Mouse (Mus musculus) urinary bladder, postnatal 10 days (tissue): ENCODE measurements around the gene Paqr7.

Experiments
- DNase-seq: peaks from one replicate; pipeline ENCODE4 v3.0.0; 2022; ENCODE audit warnings: low spot score

The Paqr7 gene

DNA sequence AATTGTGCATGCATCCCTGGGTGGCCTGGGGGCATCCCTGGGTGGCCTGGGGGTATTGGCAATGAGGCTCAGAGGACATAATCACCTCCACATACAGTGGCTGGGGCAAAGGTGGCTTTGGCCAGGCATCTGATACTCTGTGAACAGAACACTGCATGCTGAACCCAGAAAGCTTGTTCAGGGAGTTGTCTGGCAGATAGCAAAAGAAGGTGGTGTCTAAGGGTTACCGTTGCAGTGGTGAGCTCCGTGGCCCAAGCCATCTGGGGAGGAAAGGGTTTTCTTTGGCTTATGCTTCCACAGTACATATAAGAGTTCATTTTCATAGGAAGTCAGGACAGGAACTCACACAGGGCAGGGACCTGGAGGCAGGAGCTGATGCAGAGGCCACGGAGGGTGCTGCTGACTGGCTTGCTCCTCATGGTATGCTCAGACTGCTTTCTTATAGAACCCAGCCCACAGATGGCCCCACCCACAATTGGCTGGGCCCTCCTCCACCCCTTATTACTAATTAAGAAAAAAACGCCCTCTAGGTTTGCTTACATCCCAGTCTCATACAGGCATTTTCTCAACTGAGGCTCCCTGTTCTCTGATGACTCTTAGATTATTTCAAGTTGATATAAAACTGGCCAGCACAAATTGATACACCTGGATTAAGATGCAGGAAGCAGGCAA lies 7.3 kb downstream of the Paqr7 start:
- no peak for DNase-seq

DNA sequence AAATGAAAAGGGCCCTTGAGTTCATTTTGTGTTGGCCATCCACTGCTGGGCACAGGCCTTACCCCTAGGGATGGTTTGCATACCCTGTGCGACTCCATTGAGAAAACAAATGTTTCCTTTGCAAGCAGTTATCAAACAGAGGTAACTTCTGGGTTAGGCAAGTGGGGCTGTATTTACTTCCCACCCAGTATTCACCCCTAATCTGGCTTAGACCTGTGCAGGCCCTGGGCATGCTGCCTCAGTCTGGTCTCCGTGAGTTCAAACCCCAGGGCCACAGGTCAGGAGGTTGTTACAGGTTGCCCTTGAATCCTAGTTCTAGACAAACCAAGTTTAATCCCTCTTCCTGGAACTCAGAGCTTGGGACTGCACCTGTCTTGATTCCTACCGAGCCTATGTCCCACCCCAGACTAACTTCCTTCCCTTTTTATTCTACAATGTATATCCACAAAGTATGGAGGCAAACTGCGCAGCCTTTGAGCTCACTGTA lies 8.8 kb downstream of the Paqr7 start:
- DNase-seq: no peak

DNA sequence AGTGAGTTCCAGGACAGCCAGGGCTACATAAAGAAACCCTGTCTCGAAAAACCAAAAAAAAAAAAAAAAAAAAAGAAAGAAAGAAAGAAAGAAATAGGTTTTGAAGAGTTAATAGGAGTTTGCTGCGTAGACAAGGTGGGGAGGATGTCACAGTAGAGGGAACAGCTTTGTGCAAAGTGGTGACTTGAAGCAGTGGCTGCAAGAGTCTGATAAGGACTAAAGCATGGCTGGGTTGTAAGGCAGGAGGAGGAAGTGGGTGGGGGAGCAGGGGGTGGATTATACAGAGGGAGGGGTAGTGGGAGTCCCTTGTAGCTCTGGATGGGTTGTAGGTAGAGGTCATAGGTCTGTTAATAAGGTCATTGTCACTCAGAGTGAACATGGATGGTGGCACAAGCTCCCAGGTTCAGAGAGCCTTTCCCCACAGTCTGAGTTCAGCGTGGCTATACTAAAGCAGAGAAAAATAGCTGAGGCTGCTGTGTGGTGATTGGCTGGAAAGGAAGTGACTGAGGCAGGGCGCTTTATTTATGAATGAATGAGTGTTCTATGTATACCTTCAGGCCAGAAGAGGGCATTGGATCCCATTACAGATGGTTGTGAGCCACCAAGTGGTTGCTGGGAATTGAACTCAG lies 9.6 kb downstream of the Paqr7 start:
- no peak for DNase-seq

DNA sequence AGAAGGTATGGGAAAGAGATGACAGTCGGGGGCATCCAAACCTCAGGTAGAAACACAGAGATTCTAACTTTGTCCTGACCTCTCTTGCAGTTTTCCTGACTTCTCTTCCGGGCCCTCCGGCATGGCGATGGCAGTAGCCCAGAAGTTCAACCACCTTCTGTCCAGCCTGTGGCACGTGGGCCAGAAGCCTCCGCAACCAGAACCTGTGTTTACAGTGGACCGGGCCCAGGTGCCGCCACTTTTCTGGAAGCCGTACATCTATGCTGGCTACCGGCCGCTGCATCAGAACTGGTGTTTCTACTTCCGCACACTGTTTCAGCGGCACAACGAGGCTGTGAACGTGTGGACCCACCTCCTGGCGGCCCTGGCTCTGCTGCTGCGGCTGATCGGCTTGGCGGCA lies 10.2 kb downstream of the Paqr7 start:
- DNase-seq: no peak

DNA sequence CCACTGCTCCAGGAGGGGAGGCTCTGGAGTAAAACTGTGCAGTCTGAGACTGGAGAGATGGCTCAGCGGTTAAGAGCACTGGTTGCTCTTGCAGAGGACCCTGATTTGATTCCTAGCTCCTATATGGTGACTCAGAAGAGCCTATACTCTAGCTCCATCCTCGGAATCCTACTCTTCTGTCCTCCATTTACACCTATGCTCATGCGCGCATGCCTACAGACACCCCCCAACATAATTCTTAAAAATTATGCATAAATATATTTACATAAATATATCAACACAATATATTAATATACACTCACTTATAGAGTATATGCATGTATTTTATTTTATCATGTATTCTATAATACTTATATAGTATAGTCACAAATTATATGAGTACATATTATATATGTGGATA lies 13.9 kb downstream of the Paqr7 start:
- DNase-seq: no peak

DNA sequence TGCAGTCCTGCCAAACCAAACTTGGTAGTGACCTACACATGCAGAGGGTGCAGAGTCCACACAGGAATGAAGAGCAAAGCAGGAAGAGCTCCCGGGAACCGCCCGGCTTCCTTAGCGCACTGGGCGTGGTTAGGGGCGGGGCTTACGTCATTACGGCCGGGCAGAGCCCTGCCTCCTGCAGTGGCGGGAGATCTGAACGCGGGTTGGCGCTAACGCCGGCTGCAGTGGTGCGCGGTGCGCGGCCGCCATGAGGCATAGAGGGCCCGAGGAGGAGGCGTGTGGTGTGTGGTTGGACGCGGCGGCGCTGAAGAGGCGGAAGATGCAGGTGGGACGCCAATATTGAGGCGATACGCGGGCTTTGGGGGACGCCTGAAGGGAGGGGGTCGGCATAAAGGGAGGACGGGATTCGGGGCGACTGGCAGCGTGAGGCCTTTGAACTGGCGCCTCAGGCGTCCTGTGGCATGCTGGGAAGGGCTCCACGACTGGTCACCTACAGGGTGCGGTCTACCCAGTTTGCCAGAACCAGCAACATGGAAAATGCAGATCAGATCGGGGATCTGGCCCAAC lies 14.4 kb downstream of the Paqr7 start, which contains the start of gene Aunip:
TSS of gene Aunip (plus strand) at position 155 of the 567 bp plus-strand sequence.
- peak; percentile 51 for DNase-seq

DNA sequence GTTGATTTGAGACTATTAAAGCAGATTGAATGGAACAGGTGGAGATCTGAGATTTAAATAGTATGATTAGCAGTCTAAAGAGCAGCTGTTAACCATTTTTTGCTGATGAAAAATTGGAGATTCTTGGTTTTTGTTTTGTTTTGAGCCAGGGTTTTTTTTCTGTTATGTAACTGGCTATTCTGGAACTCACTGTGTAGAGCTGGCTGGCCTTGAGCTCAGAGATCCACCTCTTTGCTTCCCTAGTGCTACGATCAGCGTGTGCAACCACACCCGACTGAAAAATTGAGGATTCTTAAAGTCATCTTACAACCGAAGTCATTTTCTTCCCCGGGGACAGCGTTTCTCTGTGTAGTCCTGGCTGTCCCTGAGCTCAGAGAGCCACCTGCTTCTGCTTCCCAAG lies 15.2 kb downstream of the Paqr7 start:
- DNase-seq: no peak

DNA sequence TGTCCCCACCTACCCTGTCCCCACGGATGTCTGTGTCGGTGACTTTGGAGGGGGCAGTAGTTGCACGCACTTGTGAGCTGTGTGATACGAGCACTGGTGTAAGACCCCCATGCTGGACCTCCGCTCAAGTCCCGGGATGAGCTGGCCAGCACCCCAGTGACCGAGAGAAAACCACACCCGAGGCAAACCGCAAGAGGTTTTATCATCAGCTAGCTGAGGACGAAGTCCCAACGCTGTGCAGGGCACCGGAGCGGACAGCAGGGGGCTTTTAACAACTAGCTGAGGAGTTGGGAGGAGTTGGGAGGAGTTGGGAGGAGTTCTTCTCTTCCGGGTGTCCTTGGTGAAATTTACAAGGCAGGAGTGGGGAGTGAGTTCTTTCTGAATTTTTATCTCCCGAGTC lies 16.3 kb downstream of the Paqr7 start:
- no peak for DNase-seq

DNA sequence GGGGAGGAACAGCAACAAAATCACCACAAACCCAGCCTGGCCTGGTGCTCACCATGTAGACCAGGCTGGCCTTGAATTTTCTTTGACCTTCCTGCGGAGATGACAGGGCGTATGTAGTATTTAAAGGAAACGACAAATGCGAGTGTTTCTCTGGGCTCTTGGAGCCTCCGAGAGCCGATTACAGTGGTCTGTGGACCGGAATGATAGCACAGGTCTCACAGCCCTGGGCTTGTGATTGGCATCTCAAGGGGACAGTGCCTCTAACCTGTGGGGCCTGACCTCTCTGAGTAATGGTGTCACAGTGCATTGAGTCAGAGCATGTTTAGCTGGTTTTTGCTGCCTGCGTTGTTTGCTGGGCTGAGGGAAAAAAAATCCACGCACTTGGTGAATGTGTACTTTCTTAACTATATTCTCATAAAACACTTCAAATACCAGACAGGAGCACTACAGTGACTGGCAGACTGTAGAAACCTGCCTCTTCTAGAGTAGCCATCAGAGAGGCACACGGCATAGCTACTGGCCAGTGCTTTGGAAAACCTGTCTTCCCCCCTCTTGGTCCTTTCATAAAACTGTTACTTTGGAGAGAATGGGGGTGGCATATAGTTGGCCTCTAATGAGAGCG lies 17.9 kb downstream of the Paqr7 start:
- no peak for DNase-seq

DNA sequence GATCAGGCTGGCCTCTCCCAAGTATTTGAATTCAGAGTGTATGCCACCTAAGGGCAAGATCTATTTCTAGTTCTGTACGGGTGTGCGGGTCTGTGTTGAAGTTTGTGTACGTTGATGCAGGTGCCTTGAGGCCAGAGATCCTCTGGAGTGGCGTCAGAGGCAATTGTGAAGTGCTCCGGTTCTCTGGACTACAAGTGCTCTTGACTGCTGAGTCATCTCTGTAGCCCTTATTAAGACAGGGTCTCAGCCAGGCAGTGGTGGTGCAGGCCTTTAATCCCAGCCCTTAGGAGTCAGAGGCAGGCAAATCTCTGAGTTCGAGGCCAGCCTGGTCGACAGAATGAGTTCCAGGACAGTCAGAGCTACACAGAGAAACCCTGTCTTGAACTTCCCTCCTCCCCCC lies 19.1 kb downstream of the Paqr7 start:
- no peak for DNase-seq

DNA sequence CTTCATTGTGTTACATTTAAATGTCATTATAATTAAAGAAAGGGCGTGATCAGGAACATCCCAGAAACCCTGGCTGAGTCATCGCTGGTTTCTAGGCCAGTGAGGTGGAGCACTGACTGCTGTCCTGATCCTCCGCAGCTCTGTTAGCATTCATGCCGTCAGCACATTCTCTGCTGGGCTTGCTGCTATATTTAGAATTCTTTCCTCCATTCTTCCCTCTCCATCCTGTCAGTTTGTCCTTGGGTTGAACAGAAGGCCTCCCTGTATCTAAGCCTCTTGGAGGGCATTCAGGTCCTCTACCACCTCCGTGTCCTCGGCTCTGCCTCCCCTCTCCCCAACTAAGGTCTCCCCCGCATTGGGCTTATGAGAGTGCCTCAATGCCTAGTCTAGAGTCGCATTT lies 20.5 kb downstream of the Paqr7 start:
- DNase-seq: no peak

DNA sequence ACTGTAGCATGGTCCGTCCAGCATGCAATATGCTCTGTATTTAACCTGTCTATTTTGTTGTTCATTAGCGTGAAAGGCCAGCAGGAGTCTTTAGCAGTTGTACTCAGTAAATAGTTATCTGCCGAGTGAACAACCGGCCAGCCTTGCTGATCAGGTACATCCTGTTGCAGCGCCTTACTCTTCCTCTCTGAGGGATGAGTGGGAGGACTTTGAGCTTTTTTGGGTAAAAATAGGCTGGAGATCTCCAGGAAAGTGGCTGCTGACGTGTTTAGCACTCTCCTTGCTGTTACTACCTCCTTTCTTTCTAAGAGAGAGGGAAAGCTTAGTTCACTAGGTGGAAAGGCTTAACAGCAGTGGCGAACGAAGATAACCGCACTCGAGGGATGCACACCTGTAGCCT lies 21.2 kb downstream of the Paqr7 start:
- no peak for DNase-seq

DNA sequence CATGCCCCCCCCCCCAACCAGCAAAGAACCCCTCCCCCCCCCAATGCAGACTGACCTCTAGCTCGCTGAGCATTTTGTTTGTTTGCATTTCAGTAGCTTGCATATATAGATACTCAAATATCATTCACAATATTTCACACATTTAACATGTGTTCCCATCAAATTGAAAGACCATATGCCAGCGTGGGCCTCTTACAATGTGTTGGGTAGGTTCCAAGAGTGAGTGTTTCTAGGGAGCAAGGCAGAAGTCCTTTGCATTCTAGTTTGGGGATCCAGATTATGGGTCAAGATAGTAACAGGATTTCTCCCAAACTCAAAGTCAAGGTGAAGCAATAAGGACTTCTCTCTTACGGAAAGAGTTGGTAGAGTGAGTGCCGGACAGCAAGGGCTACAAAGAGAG lies 22.0 kb downstream of the Paqr7 start:
- DNase-seq: no peak

DNA sequence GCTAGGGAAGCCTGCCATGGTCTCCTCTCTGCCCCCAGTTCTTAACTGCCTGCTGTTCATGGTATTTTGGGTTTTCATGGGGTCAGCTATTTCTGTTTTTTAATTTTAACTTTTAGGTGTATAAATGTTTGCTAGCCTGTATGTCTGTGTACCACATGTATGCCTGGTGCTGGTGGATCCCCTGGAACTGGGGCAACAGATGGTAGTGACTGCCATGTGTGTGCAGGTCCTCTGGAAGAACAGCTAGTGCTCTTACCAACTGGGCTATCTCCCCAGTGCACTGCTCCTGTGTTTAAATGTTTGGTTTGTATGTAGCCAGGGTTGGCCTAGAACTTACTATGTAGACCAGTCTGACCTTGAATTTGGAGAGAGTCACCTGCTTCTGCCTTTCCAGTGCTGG lies 22.8 kb downstream of the Paqr7 start:
- no peak for DNase-seq

DNA sequence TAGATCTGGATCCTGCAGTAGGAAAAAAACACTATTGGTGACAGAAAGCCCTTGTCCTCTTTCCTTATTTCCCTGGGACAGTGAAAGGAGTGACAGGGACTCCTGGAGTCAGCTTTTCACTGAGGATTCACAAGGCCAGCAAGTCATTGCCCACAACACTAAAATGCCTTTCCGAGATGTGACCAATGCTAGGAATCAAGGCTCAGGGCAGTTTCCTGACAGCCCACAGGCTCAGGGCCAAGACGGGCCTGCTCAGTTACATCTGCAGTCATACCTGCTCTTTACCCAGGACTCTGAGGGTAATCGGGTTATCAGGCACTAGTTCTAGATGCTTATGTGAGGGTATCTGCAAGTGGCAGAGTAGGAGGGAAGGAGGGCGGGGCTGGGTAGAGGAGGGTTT lies 26.9 kb downstream of the Paqr7 start:
- DNase-seq: no peak

DNA sequence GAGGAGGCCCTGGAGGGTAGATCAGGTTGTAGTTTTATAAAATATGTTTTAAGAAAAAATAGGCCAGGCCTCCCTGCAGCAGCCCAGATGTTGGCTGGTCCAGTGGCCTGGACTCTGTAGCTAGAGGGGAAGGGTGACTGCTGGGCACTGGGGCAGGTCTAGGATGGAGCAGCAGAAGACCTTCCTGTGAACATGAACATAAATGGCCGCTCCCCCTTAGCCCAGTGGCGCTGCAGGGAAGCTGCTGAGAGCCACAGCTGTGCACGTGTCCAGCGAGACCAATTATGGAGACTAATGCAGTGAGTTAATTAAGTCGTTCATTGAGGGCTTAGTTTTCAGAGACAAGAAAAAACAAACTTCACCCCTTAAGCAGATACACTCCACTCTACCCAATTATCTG lies 29.3 kb downstream of the Paqr7 start:
- no peak for DNase-seq

DNA sequence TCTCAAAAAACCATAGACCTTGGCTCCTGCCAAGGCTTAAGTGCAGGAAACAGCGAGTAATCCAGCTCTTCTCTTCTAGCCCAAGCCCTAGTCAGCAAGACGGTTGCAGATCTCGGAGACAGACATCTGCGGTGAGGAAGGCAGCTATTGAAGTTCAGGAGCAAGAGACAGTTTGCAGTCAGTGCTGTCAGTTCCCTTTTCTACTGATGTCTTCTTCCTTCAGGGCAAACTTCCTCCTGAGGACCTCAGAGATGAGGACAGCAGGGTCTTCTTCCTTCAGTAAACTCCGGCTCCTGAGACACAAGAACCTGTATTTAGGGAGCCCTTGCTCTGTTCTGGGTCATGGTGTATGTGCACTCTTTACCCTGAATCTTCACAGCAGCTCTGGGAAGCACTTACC lies 29.7 kb downstream of the Paqr7 start:
- no peak for DNase-seq

DNA sequence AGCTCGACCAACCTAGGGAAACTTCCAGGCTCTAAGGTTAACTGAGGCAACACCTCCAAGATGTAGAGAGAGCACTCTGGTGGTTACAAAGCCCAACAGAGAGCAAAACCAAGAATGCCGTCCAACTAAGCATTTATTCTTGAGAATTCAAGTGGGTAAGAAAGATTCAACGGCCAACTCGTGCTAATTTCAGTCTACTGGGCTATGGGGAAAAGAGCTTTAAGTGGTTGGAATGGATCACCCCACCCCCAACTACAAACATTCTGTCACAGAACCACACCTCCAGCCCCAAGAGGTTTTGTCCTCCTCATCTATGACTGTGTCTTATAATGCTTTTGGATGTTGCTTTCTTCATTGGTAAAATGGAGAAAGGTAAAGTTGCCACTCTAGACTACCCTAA lies 36.4 kb downstream of the Paqr7 start:
- no peak for DNase-seq

DNA sequence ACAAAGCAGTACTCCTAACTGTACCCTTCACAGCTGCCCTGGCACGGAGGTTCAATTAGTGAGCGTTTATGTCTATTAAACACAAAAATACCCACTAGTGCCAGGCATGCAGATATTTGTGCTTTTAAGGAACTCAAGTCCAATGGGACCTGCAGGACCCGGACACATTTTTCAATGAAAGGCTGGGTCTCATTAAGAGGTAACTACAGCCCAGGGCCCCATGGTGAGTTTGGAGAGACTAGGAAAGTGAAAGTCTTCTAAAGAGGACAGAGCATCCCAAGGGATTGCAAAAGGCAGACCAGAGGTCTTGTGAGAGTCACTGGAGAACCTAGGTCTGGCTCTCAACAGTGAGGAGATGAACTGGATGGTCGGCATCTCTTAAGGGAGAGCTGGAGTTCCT lies 36.9 kb downstream of the Paqr7 start:
- DNase-seq: no peak

DNA sequence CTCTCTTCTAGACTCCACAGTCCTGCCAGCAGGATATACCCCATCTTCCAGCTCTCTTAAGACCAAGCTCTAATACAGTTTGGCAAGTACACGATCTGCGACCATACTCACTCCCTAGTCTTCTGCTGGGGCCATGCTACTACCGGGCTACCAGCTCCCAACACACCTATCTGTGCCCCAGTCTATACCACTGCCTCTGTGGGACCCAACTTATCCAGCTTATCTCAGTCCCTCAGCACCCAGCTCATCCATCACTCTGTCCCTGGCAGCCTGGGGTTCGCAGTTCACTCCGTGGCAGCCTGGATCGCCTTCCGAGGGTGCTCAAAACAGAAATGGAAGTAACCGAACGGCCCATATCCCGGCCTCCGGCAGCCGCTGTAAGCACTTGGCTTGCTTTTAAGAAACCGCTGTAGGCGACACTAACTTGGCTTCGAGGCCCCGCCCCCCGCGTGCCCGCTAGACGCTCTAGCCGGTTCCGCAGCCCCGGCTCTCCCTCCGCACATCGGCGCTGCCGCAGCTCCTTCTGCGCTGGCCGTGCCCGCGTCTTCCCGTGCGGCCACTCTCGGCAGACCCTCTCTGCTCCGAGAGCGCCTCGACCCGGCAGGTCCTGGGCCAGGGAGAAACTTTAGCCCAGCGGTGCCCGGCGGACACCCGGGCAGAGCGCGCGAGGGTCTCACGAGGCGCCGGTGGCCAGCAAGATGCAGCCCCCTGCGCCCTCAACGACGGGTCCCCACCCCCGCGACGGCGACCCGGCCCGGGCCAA lies 37.8 kb downstream of the Paqr7 start:
- no peak for DNase-seq

DNA sequence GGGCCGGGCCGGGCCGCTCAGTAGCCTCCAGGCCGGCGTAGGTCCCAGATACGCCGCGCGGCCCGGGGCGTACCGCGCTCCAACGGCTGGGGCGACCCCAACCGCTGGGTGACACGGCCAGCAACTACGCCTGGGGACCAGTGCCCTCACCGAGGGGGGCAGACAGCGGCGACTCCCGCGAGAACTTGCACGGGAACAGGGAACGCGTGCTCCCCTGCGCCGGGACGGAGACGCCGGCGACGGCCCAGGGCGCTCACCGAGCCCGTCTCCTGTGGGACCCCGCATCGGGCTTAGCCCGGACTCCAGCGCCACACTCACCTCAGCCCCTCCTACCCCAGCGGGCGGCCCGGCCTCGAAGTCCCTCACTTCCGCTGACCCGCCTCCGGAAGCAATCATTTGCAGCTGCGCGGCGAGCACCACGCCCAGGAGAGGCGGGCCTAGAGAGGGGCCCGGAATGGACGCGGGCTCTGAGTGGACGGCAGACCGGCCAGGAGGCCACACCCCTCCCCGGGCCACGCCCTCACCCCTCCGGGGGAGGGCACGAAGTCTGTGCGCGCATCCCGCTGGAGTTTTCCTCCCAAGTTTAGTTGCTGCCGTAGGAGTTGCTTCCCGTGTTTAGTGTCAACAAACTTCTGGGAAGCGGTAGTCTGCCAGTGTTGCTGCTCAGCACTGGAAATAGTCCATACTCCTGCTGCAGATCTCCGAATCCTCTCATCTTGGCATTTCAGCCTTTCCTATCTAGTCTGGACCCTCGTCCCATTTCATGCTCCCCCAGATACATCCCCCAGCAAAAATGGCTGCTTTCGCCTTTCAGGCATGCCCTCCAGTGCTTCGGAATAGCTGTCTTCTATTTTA lies 38.7 kb downstream of the Paqr7 start, which contains the start of gene Mtfr1l:
TSS of gene Mtfr1l (minus strand) at position 456 of the 855 bp plus-strand sequence.
- peak; percentile 89 for DNase-seq
